Mouse (Mus musculus) cerebellum, adult 11-12 months (tissue): ENCODE measurements at regions not wholly inside any gene's neighbourhood (a gene's known extent, or its start where the extent isn't known, plus 50 kb on each side); places are given as distances from the start of the nearest gene placed in this dataset.

Experiments
- DNase-seq: peaks from one replicate; pipeline ENCODE4 v3.0.0; 2022

- no peak for DNase-seq
Measured at GRCm38 (mm10) chr17:83097998-83098397, 117.1 kb upstream of the Pkdcc start.

GRCm38 (mm10) chr17:83098679-83099413 is 116.2 kb upstream of the Pkdcc start:
- DNase-seq: no peak

GRCm38 (mm10) chr17:83101035-83101434 is 114.1 kb upstream of the Pkdcc start:
- DNase-seq: no peak

- DNase-seq: no peak
Measured at GRCm38 (mm10) chr17:83101756-83102155, 113.3 kb upstream of the Pkdcc start.

- DNase-seq: no peak
Measured at GRCm38 (mm10) chr17:83102675-83103412, 112.2 kb upstream of the Pkdcc start.

- no peak for DNase-seq
Measured at GRCm38 (mm10) chr17:83108151-83108550, 106.9 kb upstream of the Pkdcc start.

- DNase-seq: no peak
Measured at GRCm38 (mm10) chr17:83109792-83110440, 105.2 kb upstream of the Pkdcc start.

- DNase-seq: no peak
Measured at GRCm38 (mm10) chr17:83110556-83110955, 104.5 kb upstream of the Pkdcc start.

GRCm38 (mm10) chr17:83115146-83115545 is 99.9 kb upstream of the Pkdcc start:
- DNase-seq: peak; percentile 42

- no peak for DNase-seq
Measured at GRCm38 (mm10) chr17:83115832-83116480, 99.1 kb upstream of the Pkdcc start.

- DNase-seq: no peak
Measured at GRCm38 (mm10) chr17:83120665-83121232, 94.3 kb upstream of the Pkdcc start.

GRCm38 (mm10) chr17:83122525-83123280 is 92.4 kb upstream of the Pkdcc start:
- DNase-seq: no peak

- no peak for DNase-seq
Measured at GRCm38 (mm10) chr17:83125057-83125456, 90.0 kb upstream of the Pkdcc start.

GRCm38 (mm10) chr17:83127842-83128241 is 87.2 kb upstream of the Pkdcc start:
- no peak for DNase-seq

GRCm38 (mm10) chr17:83128843-83129544 is 86.1 kb upstream of the Pkdcc start:
- peak; percentile 32 for DNase-seq

- DNase-seq: no peak
Measured at GRCm38 (mm10) chr17:83129658-83130057, 85.4 kb upstream of the Pkdcc start.

GRCm38 (mm10) chr17:83133201-83133600 is 81.9 kb upstream of the Pkdcc start:
- DNase-seq: no peak

- DNase-seq: no peak
Measured at GRCm38 (mm10) chr17:83135441-83136120, 79.5 kb upstream of the Pkdcc start.

GRCm38 (mm10) chr17:83136267-83136666 is 78.8 kb upstream of the Pkdcc start:
- no peak for DNase-seq

GRCm38 (mm10) chr17:83137720-83138119 is 77.4 kb upstream of the Pkdcc start:
- DNase-seq: no peak
